Mouse (Mus musculus): ENCODE measurements around the gene Arap1. TPM values are rescaled to one million over a fixed set of nuclear protein-coding genes. Genes with fewer than 3 reads are reported as not detected.

Gene Arap1
- 326 and 363 TPM in 2 replicates for polyA plus RNA-seq (2012; ENCODE audit: insufficient read depth, insufficient read length, missing spikeins)

- Histone ChIP-seq H3K4me1 (ENCODE audit: control insufficient read depth, insufficient read depth, low read length) (peaks cover 27% of the 10 kb centered on the region), H3K27ac (ENCODE audit: insufficient read depth, low read depth, low read length) (peak within 1 kb of the TSS; percentile 16; the same call in 1 of the 2 replicates), H3K4me3 (ENCODE audit: insufficient read depth, low read length) (peak within 1 kb of the TSS; percentile 91)
- TF ChIP-seq CTCF (IDR thresholded peaks at IDR 0.05; ENCODE audit: low read depth, low read length) (no peak), POLR2A (IDR thresholded peaks at IDR 0.05; ENCODE audit: borderline replicate concordance, low read depth, low read length) (peak; percentile 70; the same call in 1 of the 2 replicates)
These were observed at the start of gene Arap1 for GRCm38 (mm10) chr7:101347767-101348270. TSS of gene Arap1 (plus strand) at chr7:101348067.

GRCm38 (mm10) chr7:101298375-101298774 is 49.5 kb upstream of the Arap1 start:
- H3K4me1 ChIP-seq (ENCODE audit: control insufficient read depth, insufficient read depth, low read length): peaks cover 17% of the 10 kb centered on the region
- H3K4me3 ChIP-seq (ENCODE audit: insufficient read depth, low read length): no peak overlapping the region
- TF ChIP-seq CTCF (IDR thresholded peaks at IDR 0.05; ENCODE audit: low read depth, low read length) (no peak), POLR2A (IDR thresholded peaks at IDR 0.05; ENCODE audit: borderline replicate concordance, low read depth, low read length) (no peak)

GRCm38 (mm10) chr7:101301361-101301880 is 46.4 kb upstream of the Arap1 start:
- peaks cover 17% of the 10 kb centered on the region for H3K4me1 ChIP-seq (ENCODE audit: control insufficient read depth, insufficient read depth, low read length)
- TF ChIP-seq CTCF (IDR thresholded peaks at IDR 0.05; ENCODE audit: low read depth, low read length): no peak
- no peak for TF ChIP-seq POLR2A (IDR thresholded peaks at IDR 0.05; ENCODE audit: borderline replicate concordance, low read depth, low read length)
- H3K27ac ChIP-seq (ENCODE audit: insufficient read depth, low read depth, low read length): peak overlapping the region; percentile 54

More at GRCm38 (mm10) chr7:101298375-101298774, 49.5 kb upstream of the Arap1 start:
- H3K27ac ChIP-seq (ENCODE audit: insufficient read depth, low read depth, low read length): no peak overlapping the region

GRCm38 (mm10) chr7:101301881-101302456 is 45.9 kb upstream of the Arap1 start, which contains the start of gene Atg16l2:
TSS of gene Atg16l2 (minus strand) at chr7:101302251.
- peak within 1 kb of the TSS; percentile 54 for H3K27ac ChIP-seq (ENCODE audit: insufficient read depth, low read depth, low read length)
- TF ChIP-seq CTCF (IDR thresholded peaks at IDR 0.05; ENCODE audit: low read depth, low read length): no peak
- no peak; the same call in 1 of the 2 replicates for TF ChIP-seq POLR2A (IDR thresholded peaks at IDR 0.05; ENCODE audit: borderline replicate concordance, low read depth, low read length)
- peaks cover 17% of the 10 kb centered on the region for H3K4me1 ChIP-seq (ENCODE audit: control insufficient read depth, insufficient read depth, low read length)
- peak within 1 kb of the TSS; percentile 92 for H3K4me3 ChIP-seq (ENCODE audit: insufficient read depth, low read length)

More at GRCm38 (mm10) chr7:101301361-101301880, 46.4 kb upstream of the Arap1 start:
- peak overlapping the region; percentile 92 for H3K4me3 ChIP-seq (ENCODE audit: insufficient read depth, low read length)

GRCm38 (mm10) chr7:101302691-101303090 is 45.2 kb upstream of the Arap1 start:
- Histone ChIP-seq H3K27ac (ENCODE audit: insufficient read depth, low read depth, low read length) (no peak overlapping the region), H3K4me1 (ENCODE audit: control insufficient read depth, insufficient read depth, low read length) (peaks cover 17% of the 10 kb centered on the region), H3K4me3 (ENCODE audit: insufficient read depth, low read length) (no peak overlapping the region)
- TF ChIP-seq CTCF (IDR thresholded peaks at IDR 0.05; ENCODE audit: low read depth, low read length): no peak
- TF ChIP-seq POLR2A (IDR thresholded peaks at IDR 0.05; ENCODE audit: borderline replicate concordance, low read depth, low read length): no peak

- peaks cover 15% of the 10 kb centered on the region for H3K4me1 ChIP-seq (ENCODE audit: control insufficient read depth, insufficient read depth, low read length)
- no peak for TF ChIP-seq CTCF (IDR thresholded peaks at IDR 0.05; ENCODE audit: low read depth, low read length)
- TF ChIP-seq POLR2A (IDR thresholded peaks at IDR 0.05; ENCODE audit: borderline replicate concordance, low read depth, low read length): no peak
- H3K4me3 ChIP-seq (ENCODE audit: insufficient read depth, low read length): no peak overlapping the region
- no peak overlapping the region for H3K27ac ChIP-seq (ENCODE audit: insufficient read depth, low read depth, low read length)
These were observed 41.0 kb upstream of the Arap1 start for GRCm38 (mm10) chr7:101306841-101307240.

- H3K27ac ChIP-seq (ENCODE audit: insufficient read depth, low read depth, low read length): peak overlapping the region; percentile 94
- H3K4me3 ChIP-seq (ENCODE audit: insufficient read depth, low read length): peak overlapping the region; percentile 82
- TF ChIP-seq POLR2A (IDR thresholded peaks at IDR 0.05; ENCODE audit: borderline replicate concordance, low read depth, low read length): no peak
- TF ChIP-seq CTCF (IDR thresholded peaks at IDR 0.05; ENCODE audit: low read depth, low read length): no peak
- peaks cover 20% of the 10 kb centered on the region for H3K4me1 ChIP-seq (ENCODE audit: control insufficient read depth, insufficient read depth, low read length)
These were observed 37.9 kb upstream of the Arap1 start for GRCm38 (mm10) chr7:101309985-101310326.

GRCm38 (mm10) chr7:101310327-101311028 is 37.4 kb upstream of the Arap1 start:
- peaks cover 21% of the 10 kb centered on the region for H3K4me1 ChIP-seq (ENCODE audit: control insufficient read depth, insufficient read depth, low read length)
- peak; percentile 95 for TF ChIP-seq CTCF (IDR thresholded peaks at IDR 0.05; ENCODE audit: low read depth, low read length)
- no peak for TF ChIP-seq POLR2A (IDR thresholded peaks at IDR 0.05; ENCODE audit: borderline replicate concordance, low read depth, low read length)
- H3K4me3 ChIP-seq (ENCODE audit: insufficient read depth, low read length): peak overlapping the region; percentile 82
- H3K27ac ChIP-seq (ENCODE audit: insufficient read depth, low read depth, low read length): peak overlapping the region; percentile 94

- H3K27ac ChIP-seq (ENCODE audit: insufficient read depth, low read depth, low read length): peak overlapping the region; percentile 70
- peak overlapping the region; percentile 82 for H3K4me3 ChIP-seq (ENCODE audit: insufficient read depth, low read length)
- TF ChIP-seq POLR2A (IDR thresholded peaks at IDR 0.05; ENCODE audit: borderline replicate concordance, low read depth, low read length) (no peak), CTCF (IDR thresholded peaks at IDR 0.05; ENCODE audit: low read depth, low read length) (no peak)
- peaks cover 21% of the 10 kb centered on the region for H3K4me1 ChIP-seq (ENCODE audit: control insufficient read depth, insufficient read depth, low read length)
These were observed 36.8 kb upstream of the Arap1 start for GRCm38 (mm10) chr7:101311061-101311460.

Data from bone marrow macrophage, adult 2 months (primary cell).